Mouse (Mus musculus) olfactory bulb, adult 2 months (tissue): ENCODE measurements at regions not wholly inside any gene's neighbourhood (a gene's known extent, or its start where the extent isn't known, plus 50 kb on each side); places are given as distances from the start of the nearest gene placed in this dataset.

Experiments
- CTCF ChIP-seq: fragments of 200-500 bp; IDR thresholded peaks from 2 replicates; pipeline ENCODE4 v1.5.1; 2012; ENCODE audit warnings: low read depth, mild to moderate bottlenecking, low read length, moderate library complexity; ENCODE audit not compliant: insufficient read depth
- POLR2A ChIP-seq: fragments of 200-500 bp; IDR thresholded peaks from 2 replicates; pipeline ENCODE4 v1.6.1; 2012; ENCODE audit warnings: mild to moderate bottlenecking, low read depth, low read length, moderate library complexity; ENCODE audit not compliant: insufficient read depth

GRCm38 (mm10) chr8:8489784-8490183, 171.3 kb downstream of the Efnb2 start:
- TF ChIP-seq CTCF (no peak), POLR2A (no peak)
